Mouse (Mus musculus) ES-E14 (cell line): ENCODE measurements around the gene Xylt1.

ENCODE experiments used
- CHD2 ChIP-seq: IDR thresholded peaks from 2 replicates; pipeline ENCODE4 v1.6.1; 2014; ENCODE audit warnings: mild to moderate bottlenecking, low read depth, low read length, inconsistent platforms
- HCFC1 ChIP-seq: IDR thresholded peaks from 2 replicates; pipeline ENCODE4 v1.6.1; 2012; ENCODE audit warnings: low read length, inconsistent platforms, borderline replicate concordance; ENCODE audit not compliant: insufficient read depth
- ZC3H11A ChIP-seq: IDR thresholded peaks from 2 replicates; pipeline ENCODE4 v1.6.1; 2012; ENCODE audit warnings: low read depth, mild to moderate bottlenecking, inconsistent platforms, low read length, borderline replicate concordance

- TF ChIP-seq ZC3H11A (no peak), HCFC1 (no peak), CHD2 (no peak)
These were observed 39.1 kb downstream of the Xylt1 start for GRCm38 (mm10) chr7:117419846-117420245.
